Mouse (Mus musculus) liver (tissue): ENCODE data around the gene Arid5b.

Source experiments
- DNase-seq: peaks from one replicate; pipeline ENCODE4 v3.0.0-alpha.2; 2020; ENCODE audit warnings: mixed read lengths

The Arid5b gene

DNA sequence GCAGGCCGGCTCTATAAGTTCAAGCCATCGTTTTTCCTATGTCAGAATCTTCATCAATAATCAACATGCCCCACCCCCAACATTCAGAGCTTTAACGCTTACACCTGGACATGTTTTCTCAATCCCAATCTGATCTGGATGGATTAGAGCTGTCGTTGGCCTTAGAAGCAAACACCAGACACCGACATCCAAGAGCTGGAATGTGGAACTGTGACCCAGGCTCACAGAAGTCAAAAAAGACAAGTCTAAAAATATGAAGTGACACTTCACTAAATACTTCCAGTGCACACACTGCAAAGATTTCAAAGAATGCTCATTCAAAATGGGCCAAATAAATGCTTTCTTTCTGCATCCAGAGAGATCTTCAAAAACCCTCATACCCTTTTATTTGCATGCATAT, 144.5 kb downstream of the Arid5b start:
- DNase-seq: no peak

- DNase-seq: no peak
Measured at GRCm38 (mm10) chr10:68132636-68133035, 145.9 kb downstream of the Arid5b start.

DNA sequence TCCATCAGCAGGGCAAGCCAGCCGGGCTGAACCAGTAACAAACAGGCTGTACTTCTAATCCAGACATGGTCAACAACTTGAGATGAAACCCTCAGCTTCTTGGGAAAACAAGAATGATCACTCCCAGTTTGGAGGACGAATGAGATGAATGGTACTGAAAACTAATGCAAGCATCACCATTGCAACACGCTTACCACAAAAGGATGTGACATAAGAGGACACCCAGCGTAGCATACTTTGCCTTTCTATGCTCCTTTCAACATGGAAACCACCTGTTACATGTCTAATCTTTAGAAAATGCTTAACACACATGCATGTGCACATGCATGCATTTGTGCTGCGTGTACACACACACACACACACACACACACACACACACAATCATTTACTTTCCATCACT, 146.4 kb downstream of the Arid5b start:
- DNase-seq: no peak

DNA sequence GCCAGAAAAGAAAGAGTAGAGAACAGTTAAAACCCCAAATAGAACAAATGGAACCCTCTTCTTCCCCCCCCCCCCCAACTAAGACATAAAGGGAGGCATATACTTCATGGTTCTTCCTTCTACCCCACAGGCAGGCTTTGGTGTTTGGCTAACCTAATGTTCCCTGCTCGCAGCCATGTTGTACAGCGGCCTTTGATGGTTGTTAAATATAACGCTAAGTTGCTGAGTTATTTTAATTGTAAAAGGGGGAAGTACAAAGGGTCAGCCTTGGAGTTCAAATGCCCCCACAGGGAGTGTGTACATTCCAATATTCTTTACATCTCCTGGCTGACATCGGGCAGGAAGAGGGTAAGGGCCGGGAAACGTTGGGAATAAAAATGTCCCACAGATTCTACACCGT, 148.9 kb downstream of the Arid5b start:
- no peak for DNase-seq

DNA sequence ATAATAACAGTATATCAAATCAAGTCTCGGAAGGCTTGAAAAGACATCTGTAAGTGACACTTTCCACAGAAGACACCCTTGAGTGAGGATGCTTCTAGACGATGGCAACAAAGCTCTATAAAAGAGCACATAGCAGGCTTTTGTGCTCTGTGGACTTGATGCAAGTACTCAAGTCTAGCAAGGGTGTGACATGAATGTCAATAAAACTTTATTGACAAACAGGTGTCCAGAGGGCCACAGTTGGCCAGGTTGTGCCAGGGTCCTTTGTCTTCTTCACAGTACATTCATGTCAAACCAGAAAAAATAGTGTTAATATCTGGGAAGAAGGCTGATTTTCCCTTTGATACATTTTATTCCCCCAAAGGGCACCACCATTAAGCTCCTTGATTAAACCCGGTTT, 149.5 kb downstream of the Arid5b start:
- DNase-seq: no peak

DNA sequence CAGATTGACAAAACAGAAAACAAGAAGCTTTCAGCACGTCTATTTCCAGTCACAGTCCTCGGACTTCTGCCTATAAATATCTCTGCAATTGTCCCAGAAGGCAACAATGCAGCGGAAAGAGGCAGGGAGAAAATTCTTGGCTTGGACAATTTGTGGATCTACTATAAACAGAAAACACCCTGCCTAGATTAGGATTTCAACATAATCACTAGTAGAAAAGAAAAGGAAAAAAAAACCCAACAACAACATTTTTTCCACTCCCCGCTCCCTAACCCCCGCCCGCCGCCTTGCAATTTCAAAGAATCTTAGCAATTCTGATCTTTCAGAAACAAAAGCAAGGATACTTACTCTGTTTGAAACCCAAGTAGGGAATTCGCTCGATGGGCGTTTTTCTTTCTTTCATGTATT, 150.1 kb downstream of the Arid5b start:
- no peak for DNase-seq

- DNase-seq: no peak
Measured at GRCm38 (mm10) chr10:68127604-68128256, 150.8 kb downstream of the Arid5b start.

DNA sequence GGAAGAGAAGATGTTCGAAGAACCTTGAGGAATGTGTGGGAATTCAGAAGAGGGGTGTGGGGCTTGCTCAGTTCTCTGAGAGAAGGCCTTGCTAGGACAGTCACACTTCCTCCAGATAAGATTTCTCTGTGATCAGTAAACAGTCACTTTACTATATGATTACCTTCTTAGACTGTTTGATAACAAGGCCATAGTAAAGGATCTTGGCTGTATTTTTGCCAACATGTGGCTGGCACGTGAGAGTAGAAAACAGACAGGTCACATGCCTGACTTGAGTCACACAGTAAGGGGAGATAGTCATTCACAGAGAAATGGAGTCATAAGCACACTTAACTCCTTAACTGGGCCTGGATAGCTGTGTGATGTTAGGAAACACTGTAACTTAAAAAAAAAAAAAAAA, 151.4 kb downstream of the Arid5b start:
- DNase-seq: no peak

GRCm38 (mm10) chr10:68126551-68126950, 152.0 kb downstream of the Arid5b start:
- DNase-seq: no peak

GRCm38 (mm10) chr10:68125919-68126550, 152.5 kb downstream of the Arid5b start:
- no peak for DNase-seq

GRCm38 (mm10) chr10:68124985-68125384, 153.6 kb downstream of the Arid5b start:
- no peak for DNase-seq

DNA sequence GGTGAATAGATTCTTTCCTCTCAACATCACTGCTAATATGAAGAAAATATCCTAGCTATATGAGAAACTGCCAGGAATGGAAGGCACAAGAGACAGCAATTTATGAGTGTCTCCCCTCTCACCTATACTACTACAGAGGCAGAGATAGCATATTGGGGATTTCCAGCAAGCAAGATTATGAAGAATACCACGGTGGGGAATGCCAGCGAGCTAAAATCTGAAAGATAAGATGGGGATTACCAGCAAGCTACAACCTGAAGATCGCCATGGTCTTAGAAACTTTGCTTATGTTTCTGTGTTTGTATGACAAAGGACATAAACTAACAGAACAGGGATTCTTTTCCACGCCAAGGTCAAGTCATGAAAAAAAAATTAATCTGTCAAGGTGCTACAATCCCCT, 155.1 kb downstream of the Arid5b start:
- no peak for DNase-seq

- no peak for DNase-seq
Measured at GRCm38 (mm10) chr10:68121960-68122359, 156.6 kb downstream of the Arid5b start.

- DNase-seq: no peak
Measured at GRCm38 (mm10) chr10:68121251-68121650, 157.3 kb downstream of the Arid5b start.

DNA sequence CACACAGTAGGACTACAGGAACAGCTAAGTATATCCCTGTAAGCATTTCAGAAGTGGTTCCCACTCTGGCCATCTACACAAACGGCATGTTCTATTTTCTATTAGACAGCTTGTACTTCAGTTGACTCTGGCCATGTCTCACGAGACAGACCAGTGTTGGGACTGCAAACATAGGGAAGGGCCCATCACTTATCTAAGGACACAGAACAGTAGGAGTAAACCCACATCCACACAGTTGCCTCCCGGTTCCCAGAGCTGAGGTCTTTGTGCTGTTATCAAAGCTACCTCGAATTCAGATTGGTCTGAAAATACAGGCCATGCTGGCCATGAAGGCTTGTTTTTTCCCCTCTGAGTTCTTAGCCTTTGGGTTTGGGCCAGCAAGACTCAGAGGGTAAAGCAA, 158.5 kb downstream of the Arid5b start:
- no peak for DNase-seq

DNA sequence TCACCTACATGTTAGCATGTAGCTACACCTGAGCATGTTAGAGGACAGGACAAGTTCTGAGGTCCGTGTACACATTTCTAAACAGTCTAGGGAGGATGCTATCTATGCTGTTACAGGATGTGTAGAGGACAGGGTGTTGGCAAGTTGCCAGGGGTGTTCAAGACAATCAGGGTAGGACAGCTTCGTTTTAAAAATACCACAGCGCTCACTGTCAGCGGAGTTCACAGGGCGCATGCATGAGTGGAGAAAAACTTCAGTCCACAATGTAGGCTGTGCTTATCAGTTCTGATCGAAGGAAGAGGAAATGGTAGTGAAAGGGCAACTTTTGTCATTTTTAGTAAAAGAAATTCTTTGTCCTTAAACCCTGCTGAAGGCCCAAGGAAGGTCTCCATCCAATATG, 159.3 kb downstream of the Arid5b start:
- peak; percentile 47 for DNase-seq

DNA sequence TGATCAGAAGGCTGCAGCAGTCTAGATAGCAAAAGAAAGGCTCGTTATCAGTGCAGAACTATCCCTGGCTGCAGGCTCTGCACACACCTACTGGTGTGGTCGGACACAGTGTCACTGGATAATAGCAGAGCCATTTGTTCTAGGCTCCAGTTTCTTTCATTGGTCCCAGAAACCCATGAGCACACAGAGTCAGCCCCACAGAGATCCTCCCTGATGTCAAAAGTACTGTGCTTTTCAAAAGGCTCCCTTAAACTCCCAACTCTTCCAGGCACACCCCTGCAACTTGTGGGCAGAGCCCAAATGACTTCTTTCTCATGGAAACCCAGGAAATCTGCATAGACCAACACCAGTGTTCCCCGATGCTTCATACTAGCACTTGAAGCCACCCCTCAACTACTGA, 163.6 kb downstream of the Arid5b start:
- no peak for DNase-seq

DNA sequence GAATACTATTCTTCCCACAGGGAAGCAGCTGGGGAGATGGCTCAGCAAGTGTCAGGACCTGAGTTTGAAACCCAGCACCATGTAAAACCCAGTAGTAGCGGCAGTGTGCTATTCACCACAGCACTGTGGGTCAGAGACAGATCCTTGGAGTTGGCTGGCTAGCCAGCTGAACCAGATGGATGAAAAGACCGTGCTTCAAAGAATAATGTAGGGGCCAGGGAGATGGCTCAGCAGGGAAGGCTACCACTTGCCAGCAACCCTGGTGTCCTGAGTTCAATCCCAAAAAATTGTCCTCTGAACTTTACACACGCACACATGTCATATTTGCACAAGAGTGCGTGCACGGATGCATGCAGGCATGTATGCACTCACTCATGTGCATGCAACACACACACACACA, 164.9 kb downstream of the Arid5b start:
- DNase-seq: no peak

DNA sequence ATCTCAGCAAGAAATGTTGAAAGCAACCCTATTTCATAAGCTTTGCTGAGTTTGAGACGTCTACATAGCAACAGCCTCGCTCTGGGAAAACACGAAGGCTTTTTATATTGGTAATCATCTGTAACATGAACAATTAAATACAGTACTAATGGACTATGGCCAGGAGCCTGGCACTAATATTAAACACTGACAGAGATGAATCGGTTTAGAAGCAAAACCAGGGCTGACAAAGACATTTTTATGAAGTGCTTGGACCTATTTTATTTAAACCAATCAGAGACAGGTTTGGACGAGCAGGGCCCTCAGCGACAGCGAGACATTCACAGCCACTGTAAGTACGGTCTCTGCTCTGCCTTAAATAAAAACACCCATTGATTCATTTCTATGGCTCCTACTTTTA, 165.6 kb downstream of the Arid5b start:
- DNase-seq: no peak

GRCm38 (mm10) chr10:68110607-68111006, 167.9 kb downstream of the Arid5b start:
- no peak for DNase-seq

GRCm38 (mm10) chr10:68110182-68110581, 168.4 kb downstream of the Arid5b start:
- DNase-seq: no peak

- no peak for DNase-seq
Measured at GRCm38 (mm10) chr10:68109651-68110050, 168.9 kb downstream of the Arid5b start.

- no peak for DNase-seq
Measured at GRCm38 (mm10) chr10:68107716-68108115, 170.8 kb downstream of the Arid5b start.

DNA sequence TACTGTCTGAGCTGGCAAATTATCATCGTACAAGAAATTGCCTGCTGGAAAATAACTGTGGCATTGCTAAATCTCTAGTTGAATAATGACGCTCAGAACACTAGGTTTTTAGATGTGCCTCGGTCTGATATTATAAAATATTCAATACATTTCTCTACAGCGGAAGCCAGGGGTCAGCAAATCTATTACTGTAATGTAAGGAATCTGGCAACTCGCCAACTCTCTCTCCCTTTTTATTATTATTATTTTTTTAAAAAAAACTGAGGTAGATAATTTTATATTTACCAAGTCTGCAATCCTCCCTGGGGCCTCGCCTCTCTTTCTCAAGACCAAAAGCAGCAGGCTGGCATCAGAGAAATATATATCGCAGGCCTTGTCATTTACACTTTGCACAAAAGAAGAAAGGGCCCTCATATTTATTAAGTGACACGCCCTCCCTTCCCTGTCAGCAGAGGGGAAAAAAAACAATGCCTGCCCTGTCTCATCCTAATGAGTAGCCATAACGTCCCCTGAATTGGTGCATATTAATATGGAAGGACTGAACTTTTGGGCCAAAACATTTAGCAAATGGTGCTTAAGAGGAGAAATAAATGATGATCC, 172.1 kb downstream of the Arid5b start:
- no peak for DNase-seq
